Mouse (Mus musculus) kidney, embryonic 16.5 days (tissue): ENCODE data around the gene Ifi27. TPM values are rescaled to one million over a fixed set of nuclear protein-coding genes. Genes with fewer than 3 reads are reported as not detected.
A peak's percentile ranks its signal among the peaks of the same experiment; 100 is the strongest.
"Not testable (repeated sequence)": the region's sequence is repeated elsewhere in the genome, so short reads cannot be mapped to it uniquely, and the experiment has no call there.

Experiments used
- ATAC-seq: fragments of 200-750 bp; cut with Nextera tagmentation; 2 replicates; pipeline ENCODE4 v1.8.0; 2017; ENCODE audit warnings: moderate TSS enrichment; ENCODE audit not compliant: low FRiP score, low TSS enrichment
- H3K27ac ChIP-seq: fragments of 300-500 bp; sonication (generic); 2 replicates; pipeline ENCODE4 v1.5.1; 2014; ENCODE audit warnings: low read length
- H3K27me3 ChIP-seq: fragments of 300-500 bp; sonication (generic); 2 replicates; pipeline ENCODE4 v1.6.1; 2014; ENCODE audit warnings: low read length, control low read depth, mixed read lengths; ENCODE audit not compliant: insufficient read depth
- H3K36me3 ChIP-seq: fragments of 300-500 bp; sonication (generic); 2 replicates; pipeline ENCODE4 v1.6.1; 2014; ENCODE audit warnings: low read length, control low read depth, mixed read lengths; ENCODE audit not compliant: insufficient read depth
- H3K4me1 ChIP-seq: fragments of 300-500 bp; sonication (generic); 2 replicates; pipeline ENCODE4 v1.6.1; 2014; ENCODE audit warnings: low read length, control low read depth, mixed read lengths; ENCODE audit not compliant: insufficient read depth
- H3K4me2 ChIP-seq: fragments of 300-500 bp; sonication (generic); replicated peaks from 2 replicates; pipeline ENCODE4 v1.6.1; 2014; ENCODE audit warnings: low read depth, low read length
- H3K4me3 ChIP-seq: fragments of 300-500 bp; sonication (generic); 2 replicates; pipeline ENCODE4 v1.5.1; 2014; ENCODE audit warnings: mild to moderate bottlenecking, low read length
- H3K9ac ChIP-seq: fragments of 300-500 bp; sonication (generic); replicated peaks from 2 replicates; pipeline ENCODE4 v1.6.1; 2014; ENCODE audit warnings: low read length
- H3K9me3 ChIP-seq: fragments of 300-500 bp; sonication (generic); 2 replicates; pipeline ENCODE4 v1.6.1; 2016; ENCODE audit warnings: low read length, control low read depth
- WGBS: fragments of 180-500 bp; shearing (Covaris S2); extraction: QIAGEN DNeasy Blood & Tissue Kit; methylation state at CpG from one replicate; pipeline ENCODE4 v1.1.7; 2014; 5-methylcytosine and 5-hydroxymethylcytosine counted together
- polyA plus RNA-seq: library from polyadenylated mRNA; unstranded; fragments of >200 nt; fragmentation: Nextera tagmentation; extraction: Ambion mirVana; gene quantifications from 2 replicates; pipeline ENCODE4 v1.2.1, GENCODE M21; 2015

The Ifi27 gene
- polyA plus RNA-seq, 1 experiment from 2014 or later = 39.5 TPM

DNA sequence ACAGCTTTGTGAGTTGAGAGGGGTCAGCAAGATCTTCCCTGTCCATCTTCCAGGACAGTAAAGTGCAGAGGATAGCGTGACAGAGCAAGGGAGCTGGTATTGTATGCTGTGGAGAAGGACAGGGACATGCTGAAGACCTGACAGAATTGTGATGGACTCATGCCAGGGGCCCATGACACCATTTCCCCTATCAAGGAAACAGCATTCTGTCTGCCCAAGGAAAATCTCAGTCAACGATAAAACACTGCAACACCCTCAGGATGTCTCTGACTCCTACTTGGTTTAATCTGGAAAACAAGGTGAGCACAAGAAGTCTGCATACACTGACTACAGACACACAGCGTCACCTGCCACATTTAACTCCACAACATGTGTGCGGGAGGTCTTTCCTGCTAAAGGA is 26.3 kb upstream of the Ifi27 start, which contains the start of gene 9330161L09Rik:
Gene 9330161L09Rik, minus strand, starts transcription at position 101 of the 400 bp plus-strand sequence.
- no peak within 1 kb of the TSS for H3K27ac ChIP-seq
- H3K36me3 ChIP-seq = peaks cover 74% of the 10 kb centered on the region
- no peak within 1 kb of the TSS for H3K9ac ChIP-seq
- H3K9me3 ChIP-seq = no peaks in the 10 kb centered on the region
- no peak within 1 kb of the TSS for H3K4me3 ChIP-seq
- ATAC-seq = no peak
- WGBS = 93% methylated on average over 4 of the region's 4 CpGs
- H3K27me3 ChIP-seq = no peaks in the 10 kb centered on the region
- H3K4me1 ChIP-seq = no peaks in the 10 kb centered on the region
- no peak within 1 kb of the TSS for H3K4me2 ChIP-seq

DNA sequence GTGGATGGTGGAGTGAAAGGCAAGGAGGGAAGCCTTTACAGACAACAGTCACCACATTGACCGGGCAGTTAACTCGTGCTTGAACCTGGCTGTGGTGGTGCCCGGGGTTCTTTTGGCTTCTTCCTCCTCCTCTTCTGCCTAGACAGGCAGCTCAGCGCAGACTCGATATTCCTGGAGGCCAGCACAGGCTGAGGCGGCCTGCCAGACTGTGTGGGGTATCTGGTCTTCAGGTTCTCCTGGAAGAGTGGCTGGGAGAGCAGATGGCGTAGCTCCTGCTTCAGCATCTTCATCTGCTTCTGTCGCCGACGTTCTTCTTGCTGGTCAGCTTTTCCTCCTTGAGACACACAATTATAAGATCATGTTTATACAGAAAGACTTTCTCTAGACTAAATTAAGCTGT is 25.9 kb upstream of the Ifi27 start:
- no peak for ATAC-seq
- H3K9me3 ChIP-seq = no peaks in the 10 kb centered on the region
- 92% methylated on average over 10 of the region's 10 CpGs for WGBS
- H3K9ac ChIP-seq = no peak overlapping the region
- H3K4me1 ChIP-seq = no peaks in the 10 kb centered on the region
- H3K4me3 ChIP-seq = no peak overlapping the region
- H3K27ac ChIP-seq = no peak overlapping the region
- no peak overlapping the region for H3K4me2 ChIP-seq
- H3K36me3 ChIP-seq = peaks cover 78% of the 10 kb centered on the region
- no peaks in the 10 kb centered on the region for H3K27me3 ChIP-seq

DNA sequence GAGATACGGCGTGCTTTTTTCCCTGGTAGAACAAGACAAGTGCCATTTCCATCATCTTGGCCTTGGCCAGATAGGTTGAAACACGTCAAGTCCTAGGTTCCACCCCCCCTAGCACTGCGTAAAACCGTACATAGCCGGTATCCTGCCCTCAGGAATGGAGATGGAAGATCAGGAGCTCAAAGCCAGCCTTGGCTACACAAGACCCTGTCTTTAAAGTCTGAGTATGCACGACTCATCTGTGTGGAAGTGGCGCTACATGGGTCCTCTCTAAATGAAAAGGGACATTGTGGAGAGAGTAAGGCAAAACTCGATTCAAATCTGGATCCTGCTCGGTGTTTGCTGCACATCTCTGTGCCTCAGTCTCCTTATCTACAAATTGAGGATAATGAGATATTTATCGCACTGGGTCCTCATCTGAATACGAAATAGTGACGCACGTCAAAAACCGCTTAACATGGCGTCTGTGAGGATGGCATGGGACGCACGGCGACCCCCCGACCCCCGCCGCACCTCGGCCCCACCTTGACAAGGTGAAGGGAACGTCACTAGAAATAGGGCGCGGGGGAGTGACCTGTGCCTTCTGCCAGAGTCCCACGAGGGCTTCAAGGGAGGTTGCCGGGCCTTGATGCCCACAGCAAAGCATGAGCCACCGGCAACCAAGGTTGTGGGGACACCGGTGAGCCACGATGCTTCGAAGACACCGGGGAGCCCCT is 8.8 kb upstream of the Ifi27 start:
- no peak overlapping the region for H3K27ac ChIP-seq
- H3K4me2 ChIP-seq = peak overlapping the region; percentile 90
- H3K9me3 ChIP-seq = no peaks in the 10 kb centered on the region
- H3K4me1 ChIP-seq = peaks cover 32% of the 10 kb centered on the region
- 10% methylated on average over 33 of the region's 33 CpGs for WGBS
- H3K36me3 ChIP-seq = peaks cover 10% of the 10 kb centered on the region; the same call in 1 of the 2 replicates
- peak overlapping the region; percentile 96 for H3K4me3 ChIP-seq
- ATAC-seq = no peak
- H3K9ac ChIP-seq = peak overlapping the region; percentile 85
- H3K27me3 ChIP-seq = no peaks in the 10 kb centered on the region

DNA sequence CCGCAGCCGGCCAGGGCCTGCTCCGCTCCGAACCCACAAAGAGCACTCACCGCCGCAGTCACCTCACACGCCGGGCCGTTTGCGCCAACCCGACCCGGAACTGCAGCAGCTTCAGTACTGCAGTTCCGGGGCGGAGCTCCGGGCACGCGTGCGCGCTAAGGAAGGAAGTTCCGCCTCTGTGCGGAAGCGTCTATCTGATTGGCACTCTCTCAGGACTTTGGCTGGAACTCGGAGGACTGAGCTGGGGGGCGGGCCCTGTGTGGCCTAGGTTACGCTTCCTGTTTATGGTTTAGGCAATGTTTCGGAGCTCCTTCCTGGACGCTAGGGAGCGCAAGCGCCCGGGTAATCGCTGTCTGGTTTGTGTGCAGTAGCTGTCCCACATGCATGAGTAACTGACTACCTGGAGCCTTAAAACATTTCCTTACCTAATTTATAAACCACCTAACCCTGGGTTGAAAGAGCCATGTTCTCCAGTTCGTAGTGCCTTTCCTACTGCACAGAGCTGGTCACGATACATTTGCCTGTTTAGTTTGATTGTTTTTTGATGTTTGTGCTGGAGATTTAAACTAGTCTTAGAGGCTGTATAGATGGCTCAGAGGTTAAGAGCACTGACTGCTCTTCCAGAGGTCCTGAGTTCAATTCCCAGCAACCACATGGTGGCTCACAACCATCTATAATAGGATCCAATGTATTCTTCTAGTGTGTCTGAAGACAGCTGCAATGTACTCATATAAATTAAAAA is 8.1 kb upstream of the Ifi27 start, which contains the start of gene Ddx24:
Gene Ddx24, minus strand, starts transcription at position 102 of the 742 bp plus-strand sequence.
- peak; percentile 100 for ATAC-seq
- Histone ChIP-seq H3K36me3 (peaks cover 10% of the 10 kb centered on the region; the same call in 1 of the 2 replicates), H3K4me2 (peak within 1 kb of the TSS; percentile 90), H3K4me3 (peak within 1 kb of the TSS; percentile 96), H3K27me3 (no peaks in the 10 kb centered on the region), H3K9ac (peak within 1 kb of the TSS; percentile 85), H3K9me3 (no peaks in the 10 kb centered on the region), H3K4me1 (peaks cover 32% of the 10 kb centered on the region), H3K27ac (peak within 1 kb of the TSS; percentile 23; the same call in 1 of the 2 replicates)
- WGBS = under 1% methylated on average over 33 of the region's 33 CpGs

DNA sequence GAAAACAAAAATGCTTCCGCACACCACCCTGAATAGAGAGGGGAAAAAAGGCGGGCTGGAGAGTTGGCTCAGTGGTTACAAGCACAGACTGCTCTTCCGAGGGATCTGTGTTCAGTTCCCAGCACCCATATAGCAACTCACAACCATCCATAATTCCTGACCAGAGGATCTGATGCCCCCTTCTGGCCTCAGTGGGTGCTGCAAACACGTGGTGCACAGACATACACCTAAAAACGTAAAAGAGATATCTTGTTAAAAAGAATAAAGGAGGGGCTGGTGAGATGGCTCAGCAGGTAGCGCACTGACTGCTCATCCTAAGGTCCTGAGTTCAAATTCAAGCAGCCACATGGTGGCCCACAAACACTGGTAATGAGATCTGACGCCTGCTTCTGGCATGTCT is 7.3 kb upstream of the Ifi27 start:
- peaks cover 10% of the 10 kb centered on the region; the same call in 1 of the 2 replicates for H3K36me3 ChIP-seq
- H3K9me3 ChIP-seq = no peaks in the 10 kb centered on the region
- ATAC-seq = no peak
- H3K4me2 ChIP-seq = no peak overlapping the region
- H3K4me3 ChIP-seq = no peak overlapping the region
- H3K9ac ChIP-seq = no peak overlapping the region
- H3K27me3 ChIP-seq = no peaks in the 10 kb centered on the region
- peaks cover 27% of the 10 kb centered on the region for H3K4me1 ChIP-seq
- no peak overlapping the region for H3K27ac ChIP-seq
- 89% methylated on average over 7 of the region's 7 CpGs for WGBS

DNA sequence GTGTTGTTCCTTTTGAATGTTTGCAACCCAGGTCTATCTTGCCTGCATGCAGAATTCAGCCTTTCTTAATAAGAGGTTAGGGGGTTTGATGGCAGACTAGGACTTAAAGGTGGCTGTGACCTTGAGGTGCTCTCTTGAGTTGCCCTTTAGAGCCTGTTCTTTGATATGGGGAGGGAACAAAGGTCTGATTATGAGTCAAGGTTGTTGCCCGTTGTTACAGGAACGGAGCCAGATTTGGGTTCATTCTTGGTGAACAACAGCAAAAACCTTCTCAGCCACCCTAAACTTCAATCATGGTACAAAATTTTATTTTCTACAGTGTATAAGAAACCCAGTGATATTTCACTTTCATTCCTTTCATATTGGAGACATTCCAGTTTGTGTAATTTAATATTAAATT is 581 bp upstream of the Ifi27 start:
- Histone ChIP-seq H3K9me3 (no peaks in the 10 kb centered on the region), H3K4me3 (no peak overlapping the region), H3K9ac (no peak overlapping the region), H3K27ac (no peak overlapping the region), H3K4me1 (no peaks in the 10 kb centered on the region), H3K27me3 (no peaks in the 10 kb centered on the region), H3K36me3 (no peaks in the 10 kb centered on the region), H3K4me2 (no peak overlapping the region)
- WGBS = 80% methylated on average over 2 of the region's 2 CpGs
- ATAC-seq = no peak

DNA sequence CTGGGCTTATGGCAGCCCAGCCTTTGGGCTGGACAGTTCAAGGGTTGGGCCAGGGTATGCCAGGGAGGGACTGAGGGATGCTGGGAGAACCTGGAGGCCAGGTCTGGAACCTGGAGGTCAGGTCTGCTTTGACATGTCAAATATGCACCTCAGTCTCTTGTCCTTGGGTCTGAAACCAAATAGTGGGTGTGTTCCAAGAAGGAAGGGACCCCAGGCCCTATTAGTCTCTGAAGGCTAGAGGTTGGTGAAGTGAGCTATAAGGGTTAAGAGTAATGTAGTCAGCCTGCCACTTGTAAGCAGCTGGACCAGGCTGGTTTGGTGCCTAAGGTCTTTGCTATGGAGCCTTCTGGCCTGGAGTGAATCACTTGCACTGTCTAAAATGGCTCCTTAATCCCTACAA is 850 bp downstream of the Ifi27 start:
- peak overlapping the region; percentile 31 for H3K4me3 ChIP-seq
- H3K4me2 ChIP-seq = peak overlapping the region; percentile 40
- H3K4me1 ChIP-seq = no peaks in the 10 kb centered on the region
- ATAC-seq = no peak
- no peaks in the 10 kb centered on the region for H3K27me3 ChIP-seq
- H3K9me3 ChIP-seq = no peaks in the 10 kb centered on the region
- H3K9ac ChIP-seq = no peak overlapping the region
- H3K27ac ChIP-seq = no peak overlapping the region
- no peaks in the 10 kb centered on the region for H3K36me3 ChIP-seq

DNA sequence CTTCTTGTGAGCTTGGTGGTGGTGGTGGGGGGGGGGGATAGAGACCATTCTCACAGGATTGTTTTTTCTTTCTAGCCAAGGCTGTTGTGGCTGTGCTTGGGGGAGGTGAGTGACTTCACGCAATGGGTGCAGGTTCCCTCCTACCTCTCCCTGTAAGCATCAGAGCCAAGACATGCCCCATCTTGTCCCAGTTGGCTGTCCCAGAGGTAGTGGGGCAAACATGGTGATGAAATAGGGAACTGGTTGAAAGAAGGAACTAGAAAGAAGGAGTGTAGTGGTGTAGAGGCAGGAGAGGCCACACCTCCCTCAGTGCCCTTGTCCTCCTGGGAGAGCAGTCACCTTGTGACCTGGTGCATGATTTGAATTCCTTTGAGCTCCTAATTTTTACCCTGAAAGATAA is 3.6 kb downstream of the Ifi27 start:
- H3K4me2 ChIP-seq = no peak overlapping the region
- no peaks in the 10 kb centered on the region for H3K36me3 ChIP-seq
- WGBS = 89% methylated on average over 1 of the region's 1 CpGs
- ATAC-seq = no peak
- H3K9ac ChIP-seq = no peak overlapping the region
- no peaks in the 10 kb centered on the region for H3K27me3 ChIP-seq
- no peaks in the 10 kb centered on the region for H3K4me1 ChIP-seq
- H3K27ac ChIP-seq = no peak overlapping the region
- H3K4me3 ChIP-seq = no peak overlapping the region
- H3K9me3 ChIP-seq = no peaks in the 10 kb centered on the region

DNA sequence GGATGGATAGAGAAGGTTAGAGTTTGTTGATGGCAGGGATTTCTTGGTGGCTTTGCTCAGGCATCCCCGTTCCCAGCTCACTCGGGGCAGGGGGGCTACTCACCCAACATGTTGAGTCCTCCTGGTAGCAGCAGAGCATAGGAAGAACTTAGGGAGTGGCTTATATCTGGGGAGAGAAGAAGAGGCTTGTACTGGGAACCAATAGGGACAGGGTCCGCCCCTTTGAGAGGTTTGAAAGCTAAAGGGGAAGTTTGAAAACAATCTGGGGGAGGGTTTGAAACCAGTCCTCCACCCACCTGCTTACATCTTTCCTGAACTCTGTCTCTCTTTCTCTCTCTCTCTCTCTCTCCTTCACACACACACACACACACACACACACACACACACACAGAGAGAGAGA is 9.5 kb downstream of the Ifi27 start, which contains the start of gene Ifi27l2a:
Gene Ifi27l2a, minus strand, starts transcription at position 157 of the 400 bp plus-strand sequence.
- no peak within 1 kb of the TSS for H3K4me2 ChIP-seq
- no peak within 1 kb of the TSS for H3K4me3 ChIP-seq
- H3K9ac ChIP-seq = no peak within 1 kb of the TSS
- no peaks in the 10 kb centered on the region for H3K36me3 ChIP-seq
- no peak for ATAC-seq
- no peaks in the 10 kb centered on the region for H3K27me3 ChIP-seq
- 59% methylated on average over 3 of the region's 3 CpGs for WGBS
- no peak within 1 kb of the TSS for H3K27ac ChIP-seq
- H3K9me3 ChIP-seq = no peaks in the 10 kb centered on the region
- H3K4me1 ChIP-seq = no peaks in the 10 kb centered on the region

DNA sequence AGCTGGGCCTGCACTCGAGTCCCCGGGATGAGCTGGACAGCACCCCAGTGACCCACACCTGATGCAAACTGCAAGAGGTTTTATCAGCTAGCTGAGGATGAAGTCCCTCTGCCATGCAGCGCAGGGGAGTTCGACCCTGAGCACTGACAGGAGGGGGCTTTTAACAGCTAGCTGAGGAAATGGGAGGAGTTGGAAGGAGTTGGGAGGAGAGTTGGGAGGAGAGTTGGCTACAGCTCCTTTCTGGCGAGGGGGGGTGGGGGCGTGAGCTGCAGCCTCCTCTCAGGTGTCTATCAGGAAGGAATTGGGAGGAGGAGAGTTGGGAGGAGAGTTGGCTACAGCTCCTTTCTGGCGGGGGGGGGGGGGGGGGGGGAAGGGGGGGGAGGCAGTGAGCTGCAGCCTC is 10.2 kb downstream of the Ifi27 start:
- not testable (repeated sequence) for H3K36me3 ChIP-seq, H3K4me3 ChIP-seq, H3K27me3 ChIP-seq, H3K27ac ChIP-seq, H3K4me1 ChIP-seq, H3K9ac ChIP-seq, ATAC-seq, H3K9me3 ChIP-seq, H3K4me2 ChIP-seq
- 37% methylated on average over 5 of the region's 7 CpGs for WGBS
